Mouse (Mus musculus) liver, embryonic 14.5 days (tissue): ENCODE results near the gene Trabd2b.

ENCODE experiments used
- CTCF ChIP-seq: IDR thresholded peaks from 2 replicates; pipeline ENCODE4 v1.5.1; 2016; ENCODE audit warnings: antibody characterized with exemption, low read depth, control low read depth
- EP300 ChIP-seq: IDR thresholded peaks from 2 replicates; pipeline ENCODE4 v1.6.1; 2016; ENCODE audit warnings: antibody characterized with exemption, low read depth

- TF ChIP-seq CTCF (no peak), EP300 (no peak)
These were observed 53.1 kb downstream of the Trabd2b start for GRCm38 (mm10) chr4:114459591-114459990.
